Mouse (Mus musculus): ENCODE measurements at regions not wholly inside any gene's neighbourhood (a gene's known extent, or its start where the extent isn't known, plus 50 kb on each side); places are given as distances from the start of the nearest gene placed in this dataset.
"Not testable (repeated sequence)": the region's sequence is repeated elsewhere in the genome, so short reads cannot be mapped to it uniquely, and the experiment has no call there.

- no peak for DNase-seq (ENCODE audit: low spot score in 2 of 2)
Measured at GRCm38 (mm10) chr2:114454901-114455300, 199.9 kb downstream of the Dph6 start.

DNA sequence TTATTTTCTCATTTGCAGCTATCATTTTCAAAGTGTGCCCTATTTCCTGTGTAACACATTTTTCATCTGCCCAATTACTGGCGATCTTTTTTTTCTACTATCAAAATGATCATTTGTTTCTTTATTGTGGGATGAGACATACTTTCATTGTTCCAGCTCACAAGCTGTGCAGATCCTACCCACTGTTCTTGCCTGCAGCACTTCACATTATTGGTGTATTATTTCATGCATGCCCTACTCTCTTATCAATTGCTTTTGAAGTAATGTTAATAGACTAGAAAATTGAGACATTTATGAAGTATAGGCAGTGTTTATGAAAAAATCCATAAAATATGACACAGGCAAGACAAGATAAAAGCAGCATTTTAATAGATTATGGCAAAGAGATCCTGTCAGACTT, 204.6 kb downstream of the Dph6 start:
- DNase-seq (ENCODE audit: low spot score in 2 of 2), result no peak

GRCm38 (mm10) chr2:114443801-114444200, 211.0 kb downstream of the Dph6 start:
- no peak for DNase-seq (ENCODE audit: low spot score in 2 of 2)

GRCm38 (mm10) chr2:114440943-114441342, 213.8 kb downstream of the Dph6 start:
- DNase-seq (ENCODE audit: low spot score in 2 of 2), result no peak

GRCm38 (mm10) chr2:114439668-114440067, 215.1 kb downstream of the Dph6 start:
- DNase-seq (ENCODE audit: low spot score in 2 of 2), result no peak

- no peak for DNase-seq (ENCODE audit: low spot score in 2 of 2)
Measured at GRCm38 (mm10) chr2:114438048-114438447, 216.7 kb downstream of the Dph6 start.

GRCm38 (mm10) chr2:114427426-114428157, 226.3 kb upstream of the Zfp770 start:
- DNase-seq (ENCODE audit: low spot score in 2 of 2), result peak in 1 of 2 experiments; percentile 21

- DNase-seq (ENCODE audit: low spot score in 2 of 2), result no peak
Measured at GRCm38 (mm10) chr2:114419346-114419745, 218.1 kb upstream of the Zfp770 start.

- DNase-seq (ENCODE audit: low spot score in 2 of 2), result no peak
Measured at GRCm38 (mm10) chr2:114413013-114413412, 211.7 kb upstream of the Zfp770 start.

DNA sequence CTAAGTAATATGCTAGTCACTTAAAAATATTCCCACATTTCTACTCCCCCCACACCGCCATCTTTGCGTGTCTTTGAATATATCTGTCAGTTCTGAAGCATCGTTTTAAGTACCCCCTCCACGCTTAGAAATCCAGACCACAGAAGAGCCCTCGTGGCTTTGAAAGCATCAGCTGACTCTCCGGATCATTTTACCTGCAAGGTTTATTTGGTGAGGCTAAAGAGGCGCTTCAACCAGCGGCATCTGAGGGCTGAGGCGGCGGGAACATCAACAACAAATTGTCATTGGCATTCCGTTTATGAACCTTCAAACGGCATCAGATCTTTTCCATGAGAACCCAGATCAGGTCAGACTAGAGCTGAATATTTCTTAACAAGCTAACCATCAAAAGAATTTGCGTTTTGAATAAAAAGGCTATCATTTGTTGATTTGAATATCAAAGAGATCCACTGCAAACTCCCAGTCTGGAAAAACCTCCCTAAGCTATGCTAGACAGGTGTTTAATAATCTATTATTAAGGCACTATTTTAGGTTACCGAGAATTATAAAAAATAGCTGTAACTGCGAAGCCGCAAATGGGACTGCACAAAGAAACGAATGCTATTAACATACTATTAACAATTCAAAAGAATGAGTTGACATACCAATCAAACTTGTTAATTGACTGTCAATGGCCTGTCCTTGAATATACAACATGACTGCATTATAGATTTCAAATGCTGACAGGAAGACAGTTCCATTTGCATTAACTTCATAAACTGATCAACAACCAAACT, 210.9 kb upstream of the Zfp770 start:
- no peak for DNase-seq (ENCODE audit: low spot score in 2 of 2)

- no peak for DNase-seq (ENCODE audit: low spot score in 2 of 2)
Measured at GRCm38 (mm10) chr2:114410717-114411116, 209.4 kb upstream of the Zfp770 start.

GRCm38 (mm10) chr2:114409542-114409941, 208.3 kb upstream of the Zfp770 start:
- DNase-seq (ENCODE audit: low spot score in 2 of 2), result no peak

DNA sequence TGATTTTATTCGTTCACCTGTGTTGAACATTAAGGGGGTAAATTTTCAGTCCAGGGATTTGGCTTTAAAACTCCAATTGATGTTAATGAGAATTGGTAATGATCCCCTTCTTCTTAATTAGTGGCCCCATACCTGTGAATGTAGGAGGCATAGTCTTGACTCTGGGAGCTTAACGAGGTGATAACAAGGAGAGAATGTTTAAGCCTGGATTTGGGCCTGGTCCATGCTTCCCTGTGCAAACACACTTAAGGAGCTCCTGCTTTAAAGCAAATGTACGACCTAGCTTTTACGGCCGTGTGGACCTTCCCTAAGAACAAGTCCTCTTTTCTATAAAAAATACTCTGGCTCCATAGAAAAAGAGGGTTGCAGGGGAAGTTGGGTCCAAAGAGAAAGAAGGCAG, 206.1 kb upstream of the Zfp770 start:
- no peak for DNase-seq (ENCODE audit: low spot score in 2 of 2)

- DNase-seq (ENCODE audit: low spot score in 2 of 2), result no peak
Measured at GRCm38 (mm10) chr2:114384566-114384965, 183.3 kb upstream of the Zfp770 start.

DNA sequence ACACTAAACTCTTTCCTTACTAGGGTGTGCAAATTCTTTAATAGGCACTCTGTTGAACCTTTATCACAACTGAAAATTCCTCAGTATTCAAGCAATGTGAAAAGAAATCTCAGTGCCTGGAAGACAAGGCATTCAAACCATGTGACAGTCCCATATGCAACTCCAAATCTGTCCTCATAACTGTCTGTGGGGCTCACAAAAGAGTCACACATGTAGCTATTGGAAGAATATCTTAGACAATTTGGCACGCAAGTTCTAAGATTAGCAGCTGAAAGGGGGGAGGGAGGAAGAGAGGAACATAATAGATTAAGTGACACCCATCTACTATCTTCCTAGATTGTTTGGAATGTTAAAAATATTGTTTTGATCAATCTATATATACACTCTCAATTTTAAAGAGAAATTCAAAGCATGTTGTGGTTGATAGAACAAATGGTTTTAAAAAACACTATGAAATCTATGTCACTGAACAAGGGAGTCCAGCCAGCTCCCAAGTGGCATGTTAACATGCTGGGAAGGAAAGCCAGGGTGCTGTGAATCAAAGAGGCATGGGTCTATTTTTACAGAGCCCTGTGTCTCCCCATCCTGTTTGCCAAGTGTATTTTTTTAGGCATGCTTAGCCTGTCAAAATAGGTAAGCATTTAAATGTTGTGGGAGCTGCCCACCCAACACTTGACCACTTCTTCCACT, 177.7 kb upstream of the Zfp770 start:
- no peak for DNase-seq (ENCODE audit: low spot score in 2 of 2)

GRCm38 (mm10) chr2:114373476-114373875, 172.2 kb upstream of the Zfp770 start:
- DNase-seq (ENCODE audit: low spot score in 2 of 2), result no peak

DNA sequence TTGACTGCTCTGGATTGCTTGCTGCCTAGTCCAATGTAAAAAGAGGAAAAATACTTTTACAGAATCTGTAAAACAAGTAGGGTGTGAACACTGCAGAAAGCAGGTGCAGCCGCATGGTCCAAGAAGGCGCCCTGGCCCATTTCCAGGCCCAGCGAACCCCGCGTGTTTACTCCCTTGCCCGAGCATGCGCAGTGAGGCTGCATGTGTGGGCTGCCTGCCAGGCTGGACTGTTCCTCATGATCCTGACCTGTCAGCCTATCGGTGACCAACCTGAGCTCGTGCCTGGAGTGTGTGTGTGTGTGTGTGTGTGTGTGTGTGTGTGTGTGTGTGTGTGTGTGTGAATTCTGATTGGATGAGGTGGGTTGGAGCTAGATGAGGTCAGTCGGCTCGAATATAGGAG, 152.6 kb upstream of the Zfp770 start:
- not testable (repeated sequence) for DNase-seq (ENCODE audit: low spot score in 2 of 2)

DNA sequence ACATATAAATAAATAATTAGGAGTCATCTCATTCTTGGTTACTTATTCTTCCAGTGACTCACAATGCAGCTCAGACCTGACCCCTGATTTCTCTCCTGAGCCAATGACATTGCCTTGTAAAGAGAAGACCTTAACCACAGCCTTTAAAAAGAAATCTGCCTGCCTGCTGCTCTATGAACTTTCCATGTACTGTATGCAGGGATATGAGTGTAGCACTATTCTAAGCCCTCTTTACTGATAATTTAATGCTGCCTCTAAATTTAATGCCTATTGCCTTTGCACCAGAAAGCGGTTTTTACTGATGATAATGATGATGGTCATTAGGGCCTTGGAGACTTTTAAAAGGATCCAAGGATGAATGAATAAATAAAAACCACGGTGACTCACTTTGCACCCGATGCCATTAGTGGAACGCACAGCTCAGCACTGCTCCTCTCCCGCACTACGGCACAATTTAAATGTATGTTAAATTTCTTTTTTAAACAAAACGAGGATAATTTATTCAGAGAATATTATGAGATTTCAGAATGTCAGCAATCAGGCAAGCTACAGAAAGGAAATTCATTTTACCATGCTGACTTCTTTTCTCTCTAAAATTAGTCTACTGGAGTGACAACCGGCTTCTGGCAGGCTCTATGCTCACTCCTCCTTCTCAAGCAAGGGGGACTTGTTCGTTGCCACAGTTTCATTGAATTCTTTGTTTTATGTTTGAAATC, 139.5 kb upstream of the Zfp770 start:
- DNase-seq (ENCODE audit: low spot score in 2 of 2), result no peak

GRCm38 (mm10) chr2:114301746-114302145, 100.5 kb upstream of the Zfp770 start:
- DNase-seq (ENCODE audit: low spot score in 2 of 2), result no peak

DNA sequence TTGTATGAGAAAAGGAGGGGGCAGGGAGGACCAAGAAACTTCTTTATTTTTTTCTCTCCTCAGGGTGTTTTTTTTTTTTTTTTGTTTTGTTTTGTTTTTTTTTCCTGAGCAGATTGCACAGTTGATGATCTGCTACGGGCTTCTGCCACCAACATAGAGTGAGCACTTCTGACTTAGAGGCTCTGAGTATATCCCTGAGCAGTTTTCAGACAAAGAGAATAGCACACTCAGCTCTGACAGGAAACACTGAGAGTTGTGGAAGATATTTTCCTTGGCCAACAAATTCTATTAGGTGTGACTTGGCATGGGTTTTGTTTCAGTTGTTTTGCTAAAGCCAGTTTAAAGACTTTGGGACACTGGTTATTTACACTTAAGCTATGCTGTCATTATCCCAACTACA, 93.8 kb upstream of the Zfp770 start:
- no peak for DNase-seq (ENCODE audit: low spot score in 2 of 2)

DNA sequence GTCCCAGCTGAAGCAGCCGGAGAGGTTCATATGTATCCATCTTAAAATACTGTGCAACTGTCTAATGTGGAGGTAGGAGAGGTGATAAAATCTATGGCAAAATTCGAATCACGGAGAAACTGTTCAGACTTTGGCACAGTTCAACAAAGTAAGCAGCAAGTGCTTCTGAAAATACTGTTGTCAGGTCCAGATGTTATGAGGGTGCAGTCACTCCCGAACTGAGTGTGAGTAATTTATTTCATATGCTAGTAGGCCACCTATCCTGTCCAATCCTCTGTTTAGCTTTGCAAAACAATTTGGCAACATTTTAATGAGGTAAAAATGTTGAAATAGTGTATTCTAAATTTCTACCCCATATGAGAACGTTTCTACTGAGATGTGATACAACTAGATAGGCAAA, 90.1 kb upstream of the Zfp770 start:
- DNase-seq (ENCODE audit: low spot score in 2 of 2), result no peak

Measured in gastrocnemius, postnatal 4 days (tissue).